Mouse (Mus musculus) small intestine, adult 2 months (tissue): Measurements from ENCODE around the gene Ngdn. TPM values are rescaled to one million over a fixed set of nuclear protein-coding genes. Genes with fewer than 3 reads are reported as not detected.
"Not testable (repeated sequence)": the region's sequence is repeated elsewhere in the genome, so short reads cannot be mapped to it uniquely, and the experiment has no call there.

Experiments used
- H3K27ac ChIP-seq: fragments of 200-500 bp; 2 replicates; pipeline ENCODE4 v1.5.1; 2012; ENCODE audit warnings: low read depth, low read length, control low read depth, inconsistent platforms; ENCODE audit not compliant: insufficient read depth
- H3K27me3 ChIP-seq: fragments of 200-500 bp; 2 replicates; pipeline ENCODE4 v1.6.1; 2012; ENCODE audit warnings: mild to moderate bottlenecking, moderate library complexity, low read length, inconsistent platforms; ENCODE audit not compliant: control insufficient read depth, insufficient read depth
- H3K36me3 ChIP-seq: fragments of 200-500 bp; 2 replicates; pipeline ENCODE4 v1.6.1; 2012; ENCODE audit warnings: mild to moderate bottlenecking, low read length, control low read depth, inconsistent platforms; ENCODE audit not compliant: control insufficient read depth, insufficient read depth
- H3K4me1 ChIP-seq: fragments of 200-500 bp; 2 replicates; pipeline ENCODE4 v1.6.1; 2012; ENCODE audit warnings: low read length, inconsistent platforms, mixed read lengths; ENCODE audit not compliant: control insufficient read depth, insufficient read depth, insufficient read length
- H3K4me3 ChIP-seq: fragments of 200-500 bp; 2 replicates; pipeline ENCODE4 v1.5.1; 2012; ENCODE audit warnings: low read depth, mild to moderate bottlenecking, control low read depth, inconsistent platforms, low read length, moderate library complexity
- CTCF ChIP-seq: fragments of 200-500 bp; IDR thresholded peaks from 2 replicates; pipeline ENCODE4 v1.5.1; 2012; ENCODE audit warnings: low read depth, mild to moderate bottlenecking, control low read depth, inconsistent platforms, low read length, moderate library complexity, mixed read lengths; ENCODE audit not compliant: insufficient replicate concordance, insufficient read length; ENCODE audit errors: extremely low read depth
- POLR2A ChIP-seq: fragments of 200-500 bp; IDR thresholded peaks from 2 replicates; pipeline ENCODE4 v1.6.1; 2012; ENCODE audit warnings: low read depth, mild to moderate bottlenecking, control low read depth, inconsistent platforms, low read length, moderate library complexity
- WGBS: fragments of 180-500 bp; shearing (Covaris S2); methylation state at CpG from one replicate; pipeline ENCODE4 v1.1.7; 2018; 5-methylcytosine and 5-hydroxymethylcytosine counted together
- polyA plus RNA-seq: library from polyadenylated mRNA; depleted of rRNA; stranded (reverse); fragments of >200 nt; gene quantifications from 2 replicates; pipeline ENCODE4 v1.2.3, GENCODE M21; 2012; rRNA removed

Ngdn gene
- 3.9 and 8.4 TPM in 2 replicates for polyA plus RNA-seq

DNA sequence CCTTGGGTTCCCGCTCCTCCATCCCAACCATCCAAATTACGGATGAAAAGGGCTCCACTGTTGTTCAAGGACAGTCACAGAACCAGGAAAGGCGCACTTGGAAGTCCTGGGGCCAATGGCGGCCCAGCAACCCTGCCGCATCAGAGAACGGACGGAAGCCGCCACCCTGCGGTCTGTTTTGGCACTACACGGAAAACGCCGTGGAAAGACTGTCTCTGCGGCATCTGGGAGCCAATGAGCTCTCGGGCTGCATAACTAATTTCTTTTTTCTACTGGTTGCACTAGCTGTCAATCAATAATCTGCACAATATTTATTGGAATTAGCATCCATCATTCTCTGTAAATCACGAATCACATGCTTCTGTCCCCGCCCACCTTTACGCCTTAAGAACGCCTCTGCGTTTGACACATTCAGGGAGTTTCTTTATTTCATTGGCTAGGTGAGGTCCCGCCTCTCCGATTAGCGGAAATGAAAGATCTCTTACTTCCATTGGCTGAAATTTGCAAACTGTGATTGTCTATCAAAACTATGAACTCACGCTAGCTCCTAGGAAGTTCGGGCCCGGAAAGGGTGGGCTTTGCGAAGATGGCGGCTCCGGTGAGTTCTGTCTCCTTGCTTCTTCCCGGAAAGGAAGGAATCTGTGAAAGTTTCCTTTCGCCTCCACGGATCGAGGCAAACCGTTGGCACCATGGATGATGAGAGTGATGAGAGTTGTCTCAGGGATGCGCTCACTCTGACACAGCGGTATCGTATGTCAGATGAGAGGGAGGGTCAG lies at the start of gene Ngdn:
Gene Ngdn, plus strand, starts transcription at position 464 of the 776 bp plus-strand sequence.
- H3K4me1 ChIP-seq: no peaks in the 10 kb centered on the region
- peak; percentile 86 for TF ChIP-seq POLR2A
- TF ChIP-seq CTCF: peak; percentile 81
- WGBS: under 1% methylated on average over 36 of the region's 36 CpGs
- H3K4me3 ChIP-seq: peak within 1 kb of the TSS; percentile 79
- no peaks in the 10 kb centered on the region for H3K27me3 ChIP-seq
- peak within 1 kb of the TSS; percentile 90 for H3K27ac ChIP-seq
- peaks cover 8% of the 10 kb centered on the region; the same call in 1 of the 2 replicates for H3K36me3 ChIP-seq

DNA sequence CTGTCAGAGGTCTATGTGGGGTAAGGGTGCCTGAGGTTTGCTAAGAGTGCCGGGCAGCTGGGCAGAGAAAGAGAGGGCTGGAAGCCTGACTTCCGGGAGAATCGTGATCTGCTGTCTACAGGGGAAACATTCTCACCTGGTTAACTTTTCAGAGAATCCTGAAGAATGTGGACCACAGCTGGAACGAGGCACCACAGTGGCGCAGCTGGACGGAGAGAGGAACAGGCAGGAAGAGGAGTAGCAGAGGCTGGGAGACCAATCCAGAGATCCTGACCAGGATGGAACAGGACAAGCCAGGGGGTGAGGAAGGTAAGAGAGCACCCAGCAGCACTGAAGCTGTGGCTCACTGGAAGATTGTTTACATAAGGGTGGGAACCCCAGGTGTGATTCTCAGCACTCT lies 49.6 kb upstream of the Ngdn start:
- 47% methylated on average over 6 of the region's 6 CpGs for WGBS
- TF ChIP-seq CTCF (no peak), POLR2A (no peak)
- Histone ChIP-seq H3K36me3 (no peaks in the 10 kb centered on the region), H3K4me3 (no peak overlapping the region), H3K27me3 (no peaks in the 10 kb centered on the region), H3K27ac (no peak overlapping the region), H3K4me1 (no peaks in the 10 kb centered on the region)

- no peaks in the 10 kb centered on the region for H3K36me3 ChIP-seq
- no peaks in the 10 kb centered on the region for H3K27me3 ChIP-seq
- 69% methylated on average over 7 of the region's 7 CpGs for WGBS
- H3K27ac ChIP-seq: no peak within 1 kb of the TSS
- no peaks in the 10 kb centered on the region for H3K4me1 ChIP-seq
- no peak for TF ChIP-seq POLR2A
- no peak for TF ChIP-seq CTCF
- H3K4me3 ChIP-seq: no peak within 1 kb of the TSS
Measured at GRCm38 (mm10) chr14:54966320-54966977, 48.8 kb upstream of the Ngdn start, which contains the start of gene Myh6. Gene Myh6, minus strand, starts transcription at chr14:54966927.

DNA sequence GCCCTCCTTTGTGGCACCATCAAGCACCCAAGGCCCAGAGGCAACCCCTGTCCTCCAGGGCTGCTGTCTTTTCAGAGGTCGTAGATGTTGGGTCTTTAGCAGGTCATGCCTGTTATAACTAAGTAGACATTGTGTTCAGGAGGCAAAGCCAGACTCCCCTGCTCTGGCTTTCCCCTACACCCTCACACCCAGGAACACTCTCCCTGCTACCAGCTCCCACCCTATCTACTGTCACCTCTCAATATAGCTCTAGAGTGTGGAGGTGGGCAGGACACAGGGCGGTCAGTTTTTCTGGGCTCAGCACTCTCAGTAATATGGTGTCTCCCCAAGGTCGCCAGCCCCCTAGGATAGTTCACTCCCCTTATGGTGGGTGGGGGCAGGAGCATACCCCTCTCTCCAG lies 47.4 kb upstream of the Ngdn start:
- Histone ChIP-seq H3K27me3 (no peaks in the 10 kb centered on the region), H3K4me3 (no peak overlapping the region), H3K27ac (no peak overlapping the region), H3K36me3 (no peaks in the 10 kb centered on the region), H3K4me1 (no peaks in the 10 kb centered on the region)
- WGBS: 94% methylated on average over 3 of the region's 3 CpGs
- no peak for TF ChIP-seq POLR2A
- no peak for TF ChIP-seq CTCF

GRCm38 (mm10) chr14:54968344-54968743 lies 46.9 kb upstream of the Ngdn start:
- TF ChIP-seq POLR2A (no peak), CTCF (no peak)
- H3K4me1 ChIP-seq: no peaks in the 10 kb centered on the region
- no peak overlapping the region for H3K4me3 ChIP-seq
- no peaks in the 10 kb centered on the region for H3K27me3 ChIP-seq
- H3K27ac ChIP-seq: no peak overlapping the region
- no peaks in the 10 kb centered on the region for H3K36me3 ChIP-seq

- H3K27ac ChIP-seq, H3K4me3 ChIP-seq, H3K36me3 ChIP-seq, H3K27me3 ChIP-seq, H3K4me1 ChIP-seq: not testable (repeated sequence)
- WGBS: 85% methylated on average over 11 of the region's 11 CpGs
Measured at GRCm38 (mm10) chr14:54972786-54973185, 42.5 kb upstream of the Ngdn start.

- TF ChIP-seq CTCF (no peak), POLR2A (no peak)
- Histone ChIP-seq H3K4me3 (no peak overlapping the region), H3K4me1 (no peaks in the 10 kb centered on the region), H3K27me3 (no peaks in the 10 kb centered on the region), H3K27ac (no peak overlapping the region), H3K36me3 (no peaks in the 10 kb centered on the region)
- WGBS: 80% methylated on average over 6 of the region's 6 CpGs
Measured at GRCm38 (mm10) chr14:54974068-54974791, 41.0 kb upstream of the Ngdn start.
